Mouse (Mus musculus) kidney, postnatal 25 days (tissue): ENCODE results near the gene Gm6034.
"Not testable (repeated sequence)": the region's sequence is repeated elsewhere in the genome, so short reads cannot be mapped to it uniquely, and the experiment has no call there.

Experiments used
- DNase-seq, 2 experiments: peaks; one replicate each; pipeline ENCODE4 v3.0.0; 2021; ENCODE audit warnings: mixed read lengths in 2 of 2

The Gm6034 gene

GRCm38 (mm10) chr17:36083266-36083869 lies 40.6 kb downstream of the Gm6034 start:
- peak; percentile 60 to 84 for DNase-seq

- DNase-seq: peak in 1 of 2 experiments; percentile 47
Measured at GRCm38 (mm10) chr17:36083870-36084451, 41.2 kb downstream of the Gm6034 start.

- not testable (repeated sequence) for DNase-seq
Measured at GRCm38 (mm10) chr17:36085976-36086375, 43.2 kb downstream of the Gm6034 start.

- not testable (repeated sequence) for DNase-seq
Measured at GRCm38 (mm10) chr17:36091933-36092332, 49.2 kb downstream of the Gm6034 start.

- DNase-seq: not testable (repeated sequence)
Measured at GRCm38 (mm10) chr17:36092520-36092919, 49.8 kb downstream of the Gm6034 start.

- DNase-seq: no peak
Measured at GRCm38 (mm10) chr17:36093936-36094335, 51.2 kb downstream of the Gm6034 start.

GRCm38 (mm10) chr17:36099603-36100002 lies 56.8 kb downstream of the Gm6034 start:
- not testable (repeated sequence) for DNase-seq

GRCm38 (mm10) chr17:36102091-36102490 lies 59.3 kb downstream of the Gm6034 start:
- DNase-seq: peak; percentile 59 to 69
